Mouse (Mus musculus) forebrain, embryonic 11.5 days (tissue): ENCODE data around the gene Htra2. TPM values are rescaled to one million over a fixed set of nuclear protein-coding genes. Genes with fewer than 3 reads are reported as not detected.
A peak's percentile ranks its signal among the peaks of the same experiment; 100 is the strongest.

Source experiments
- ATAC-seq: fragments of 200-750 bp; cut with Nextera tagmentation; replicated peaks from 2 replicates; pipeline ENCODE4 v1.8.0; 2017; ENCODE audit warnings: moderate TSS enrichment; ENCODE audit not compliant: low FRiP score
- DNase-seq: peaks from one replicate; pipeline ENCODE4 v3.0.0-alpha.2; 2017; ENCODE audit warnings: low spot score
- H3K27ac ChIP-seq: fragments of 300-500 bp; sonication (generic); 2 replicates; pipeline ENCODE4 v1.5.1; 2014; ENCODE audit warnings: low read depth, low read length
- H3K27me3 ChIP-seq: fragments of 300-500 bp; sonication (generic); 2 replicates; pipeline ENCODE4 v1.6.1; 2014; ENCODE audit warnings: mild to moderate bottlenecking, low read length, mixed read lengths; ENCODE audit not compliant: control insufficient read depth, insufficient read depth
- H3K36me3 ChIP-seq: fragments of 300-500 bp; sonication (generic); 2 replicates; pipeline ENCODE4 v1.6.1; 2014; ENCODE audit warnings: mild to moderate bottlenecking, low read length, moderate library complexity, mixed read lengths; ENCODE audit not compliant: control insufficient read depth, insufficient read depth
- H3K4me1 ChIP-seq: fragments of 300-500 bp; sonication (generic); replicated peaks from 2 replicates; pipeline ENCODE4 v1.6.1; 2014; ENCODE audit warnings: low read length, mixed read lengths; ENCODE audit not compliant: control insufficient read depth, insufficient read depth
- H3K4me2 ChIP-seq: fragments of 300-500 bp; sonication (generic); 2 replicates; pipeline ENCODE4 v1.6.1; 2014; ENCODE audit warnings: low read depth, mild to moderate bottlenecking, low read length, moderate library complexity, mixed read lengths; ENCODE audit not compliant: severe bottlenecking
- H3K4me3 ChIP-seq: fragments of 300-500 bp; sonication (generic); 2 replicates; pipeline ENCODE4 v1.5.1; 2014; ENCODE audit warnings: low read depth, low read length
- H3K9ac ChIP-seq: fragments of 300-500 bp; sonication (generic); 2 replicates; pipeline ENCODE4 v1.6.1; 2014; ENCODE audit warnings: low read length
- H3K9me3 ChIP-seq: fragments of 300-500 bp; sonication (generic); 2 replicates; pipeline ENCODE4 v1.6.1; 2016; ENCODE audit warnings: low read length, mixed read lengths; ENCODE audit not compliant: control insufficient read depth
- whole genome bisulfite sequencing: fragments of 180-500 bp; shearing (Covaris S2); extraction: QIAGEN DNeasy Blood & Tissue Kit; methylation state at CpG from one replicate; pipeline ENCODE4 v1.1.7; 2014; 5-methylcytosine and 5-hydroxymethylcytosine counted together
- polyA plus RNA-seq: library from polyadenylated mRNA; unstranded; fragments of >200 nt; fragmentation: Nextera tagmentation; extraction: Ambion mirVana; gene quantifications from 2 replicates; pipeline ENCODE4 v1.2.1, GENCODE M21; 2014

Htra2 gene
- polyA plus RNA-seq, 1 experiment from 2014 or later: 30.1 TPM

DNA sequence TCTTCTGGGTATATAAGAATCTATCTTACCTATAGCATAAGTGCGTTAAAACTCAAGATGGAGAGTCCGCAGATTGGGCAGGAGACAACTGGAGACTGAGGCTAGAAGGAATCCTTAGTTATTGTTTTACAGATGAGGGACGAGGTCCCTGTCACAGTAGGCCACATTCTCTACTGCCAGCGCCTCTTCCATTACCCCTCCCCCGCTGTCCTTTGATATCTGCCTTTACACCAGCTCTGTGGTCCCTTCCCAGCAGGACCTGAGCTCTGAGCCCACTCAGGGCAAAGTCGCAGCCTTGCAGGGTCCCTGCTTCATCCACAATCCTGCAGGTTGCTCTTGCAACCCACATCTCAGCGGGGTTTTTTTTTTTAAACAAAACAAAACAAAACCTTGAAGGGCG lies 13.1 kb upstream of the Htra2 start:
- H3K27ac ChIP-seq: no peak overlapping the region
- H3K27me3 ChIP-seq: peaks cover 97% of the 10 kb centered on the region
- DNase-seq (no peak), ATAC-seq (no peak)
- no peak overlapping the region for H3K4me2 ChIP-seq
- H3K4me3 ChIP-seq: no peak overlapping the region
- 4% methylated on average over 8 of the region's 8 CpGs for WGBS
- no peaks in the 10 kb centered on the region for H3K36me3 ChIP-seq
- H3K9ac ChIP-seq: no peak overlapping the region
- no peaks in the 10 kb centered on the region for H3K9me3 ChIP-seq
- peaks cover 14% of the 10 kb centered on the region; the same call in 1 of the 2 replicates for H3K4me1 ChIP-seq

DNA sequence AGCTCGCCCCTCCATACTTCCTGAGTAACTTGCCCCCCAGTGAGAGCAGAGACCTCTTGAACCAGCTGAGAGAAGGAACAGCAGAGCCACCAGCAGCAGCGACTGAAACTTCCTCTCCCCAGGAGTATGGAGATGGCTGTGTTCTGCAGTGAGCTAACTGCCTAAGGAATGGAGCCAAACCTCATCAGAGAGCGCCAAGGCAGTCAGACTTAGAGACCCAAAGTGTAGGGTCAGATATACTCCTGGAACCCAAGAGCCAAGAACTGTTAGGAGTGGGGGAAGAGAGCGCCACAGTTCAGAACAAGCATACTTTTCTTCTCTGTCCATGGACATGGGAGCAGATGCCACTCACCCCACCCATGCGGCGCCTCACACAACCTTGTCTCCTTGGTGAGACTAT lies 11.4 kb upstream of the Htra2 start:
- no peak overlapping the region for H3K9ac ChIP-seq
- WGBS: 24% methylated on average over 6 of the region's 6 CpGs
- H3K9me3 ChIP-seq: no peaks in the 10 kb centered on the region
- peaks cover 14% of the 10 kb centered on the region; the same call in 1 of the 2 replicates for H3K4me1 ChIP-seq
- ATAC-seq (no peak), DNase-seq (no peak)
- H3K4me2 ChIP-seq: no peak overlapping the region
- no peak overlapping the region for H3K4me3 ChIP-seq
- peaks cover 88% of the 10 kb centered on the region for H3K27me3 ChIP-seq
- no peaks in the 10 kb centered on the region for H3K36me3 ChIP-seq
- H3K27ac ChIP-seq: no peak overlapping the region

GRCm38 (mm10) chr6:83065995-83066394 lies 10.9 kb upstream of the Htra2 start:
- 37% methylated on average over 8 of the region's 8 CpGs for WGBS
- Histone ChIP-seq H3K9me3 (no peaks in the 10 kb centered on the region), H3K4me1 (peaks cover 14% of the 10 kb centered on the region; the same call in 1 of the 2 replicates), H3K27ac (no peak overlapping the region), H3K9ac (no peak overlapping the region), H3K27me3 (peaks cover 83% of the 10 kb centered on the region), H3K4me3 (no peak overlapping the region), H3K4me2 (no peak overlapping the region), H3K36me3 (no peaks in the 10 kb centered on the region)
- ATAC-seq (no peak), DNase-seq (no peak)

- 92% methylated on average over 2 of the region's 2 CpGs for WGBS
Observed at GRCm38 (mm10) chr6:83058725-83059124, 3.7 kb upstream of the Htra2 start.

GRCm38 (mm10) chr6:83057790-83058189 lies 2.7 kb upstream of the Htra2 start, which contains the start of gene Dqx1:
Gene Dqx1 (plus strand): TSS chr6:83057844.
- H3K9ac ChIP-seq: no peak within 1 kb of the TSS
- DNase-seq (no peak), ATAC-seq (no peak)
- H3K4me1 ChIP-seq: peaks cover 11% of the 10 kb centered on the region
- H3K27ac ChIP-seq: no peak within 1 kb of the TSS
- H3K4me3 ChIP-seq: no peak within 1 kb of the TSS
- H3K9me3 ChIP-seq: no peaks in the 10 kb centered on the region
- 49% methylated on average over 3 of the region's 3 CpGs for WGBS
- no peaks in the 10 kb centered on the region for H3K36me3 ChIP-seq
- no peak within 1 kb of the TSS for H3K4me2 ChIP-seq
- peaks cover 5% of the 10 kb centered on the region; the same call in 1 of the 2 replicates for H3K27me3 ChIP-seq

More at GRCm38 (mm10) chr6:83058725-83059124, 3.7 kb upstream of the Htra2 start:
- Histone ChIP-seq H3K4me2 (no peak overlapping the region), H3K27ac (no peak overlapping the region), H3K4me1 (peaks cover 6% of the 10 kb centered on the region), H3K36me3 (no peaks in the 10 kb centered on the region), H3K27me3 (peaks cover 13% of the 10 kb centered on the region), H3K9ac (no peak overlapping the region), H3K4me3 (no peak overlapping the region), H3K9me3 (no peaks in the 10 kb centered on the region)
- no peak for ATAC-seq
- no peak for DNase-seq

GRCm38 (mm10) chr6:83054074-83054851 lies 810 bp downstream of the Htra2 start, which contains the start of gene Aup1:
Gene Aup1 (plus strand): TSS chr6:83054521.
- H3K4me1 ChIP-seq: peaks cover 11% of the 10 kb centered on the region
- H3K4me3 ChIP-seq: peak within 1 kb of the TSS; percentile 98
- ATAC-seq (peak; percentile 96), DNase-seq (peak; percentile 99)
- peak within 1 kb of the TSS; percentile 70 for H3K27ac ChIP-seq
- H3K9me3 ChIP-seq: no peaks in the 10 kb centered on the region
- peak within 1 kb of the TSS; percentile 84 for H3K4me2 ChIP-seq
- no peaks in the 10 kb centered on the region for H3K27me3 ChIP-seq
- WGBS: under 1% methylated on average over 59 of the region's 64 CpGs
- H3K9ac ChIP-seq: peak within 1 kb of the TSS; percentile 90
- peaks cover 2% of the 10 kb centered on the region; the same call in 1 of the 2 replicates for H3K36me3 ChIP-seq

DNA sequence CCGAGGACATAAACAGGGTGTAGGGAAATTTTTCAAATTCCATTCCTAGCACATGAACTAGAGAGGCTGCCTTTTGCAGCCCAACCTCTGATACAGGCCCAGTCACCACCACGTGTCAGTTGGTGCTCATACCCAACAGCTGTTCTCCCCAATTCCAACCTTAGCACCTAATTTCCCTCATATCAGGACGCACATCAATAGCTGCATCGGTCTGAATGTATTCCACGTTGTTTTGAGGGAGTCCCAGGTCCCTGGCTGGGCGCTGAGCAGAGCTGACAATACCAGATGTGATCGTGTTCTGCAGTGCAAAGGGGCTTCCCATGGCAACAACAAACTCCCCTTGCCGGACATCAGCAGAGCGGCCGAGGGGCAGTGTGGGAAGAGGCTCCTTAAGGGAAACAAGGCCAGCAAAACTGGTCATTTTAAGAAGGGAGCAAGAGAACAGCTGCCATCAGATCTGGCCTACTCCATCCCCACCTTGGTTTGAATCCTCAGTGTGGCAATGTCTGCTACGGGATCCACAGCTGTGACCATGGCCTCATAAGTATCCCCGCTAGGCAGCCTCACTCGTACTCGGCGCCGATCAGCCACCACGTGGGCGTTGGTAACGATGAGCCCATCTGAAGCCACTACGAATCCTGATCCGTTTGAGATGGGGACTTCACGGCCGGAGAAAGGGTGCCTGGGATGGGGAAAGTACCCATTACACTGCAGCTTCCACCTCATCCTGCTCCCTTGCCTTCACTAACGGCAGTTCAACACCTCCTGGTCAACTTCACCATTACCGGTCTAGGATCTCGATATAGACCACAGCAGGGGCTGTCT lies 1.7 kb downstream of the Htra2 start:
- peak overlapping the region; percentile 98 for H3K4me3 ChIP-seq
- H3K27me3 ChIP-seq: no peaks in the 10 kb centered on the region
- DNase-seq (peak; percentile 67), ATAC-seq (peak; percentile 2; the same call in 1 of the 2 replicates)
- peak overlapping the region; percentile 84 for H3K4me2 ChIP-seq
- peak overlapping the region; percentile 31; the same call in 1 of the 2 replicates for H3K27ac ChIP-seq
- H3K9me3 ChIP-seq: no peaks in the 10 kb centered on the region
- H3K36me3 ChIP-seq: peaks cover 2% of the 10 kb centered on the region; the same call in 1 of the 2 replicates
- peaks cover 11% of the 10 kb centered on the region for H3K4me1 ChIP-seq
- 3% methylated on average over 26 of the region's 26 CpGs for WGBS
- H3K9ac ChIP-seq: peak overlapping the region; percentile 90

DNA sequence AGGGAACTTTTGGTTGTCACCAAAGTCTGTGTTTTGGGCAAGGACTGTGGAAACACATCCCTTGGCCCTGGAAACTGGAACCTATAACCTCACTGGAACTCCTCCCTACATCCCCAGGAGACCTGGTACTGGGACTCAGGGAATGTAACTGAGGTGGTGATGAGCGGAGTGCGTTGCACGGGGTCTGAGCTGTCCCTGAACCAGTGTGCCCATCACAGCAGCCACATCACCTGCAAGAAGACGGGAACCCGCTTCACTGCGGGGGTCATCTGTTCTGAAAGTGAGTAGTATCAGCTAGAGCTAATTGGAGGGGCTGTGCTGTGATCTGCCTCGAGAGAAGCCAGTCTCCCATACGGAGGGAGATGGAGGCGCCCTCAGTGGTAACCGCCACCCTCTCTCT lies 5.7 kb downstream of the Htra2 start:
- Histone ChIP-seq H3K4me1 (peaks cover 6% of the 10 kb centered on the region; the same call in 1 of the 2 replicates), H3K9ac (no peak overlapping the region), H3K9me3 (no peaks in the 10 kb centered on the region), H3K36me3 (peaks cover 2% of the 10 kb centered on the region; the same call in 1 of the 2 replicates), H3K4me3 (no peak overlapping the region), H3K27ac (no peak overlapping the region), H3K27me3 (no peaks in the 10 kb centered on the region), H3K4me2 (no peak overlapping the region)
- ATAC-seq (no peak), DNase-seq (no peak)
- 75% methylated on average over 10 of the region's 10 CpGs for WGBS
